8 mouse cellular contexts compared by ENCODE assay signal in the genomic region with DNA sequence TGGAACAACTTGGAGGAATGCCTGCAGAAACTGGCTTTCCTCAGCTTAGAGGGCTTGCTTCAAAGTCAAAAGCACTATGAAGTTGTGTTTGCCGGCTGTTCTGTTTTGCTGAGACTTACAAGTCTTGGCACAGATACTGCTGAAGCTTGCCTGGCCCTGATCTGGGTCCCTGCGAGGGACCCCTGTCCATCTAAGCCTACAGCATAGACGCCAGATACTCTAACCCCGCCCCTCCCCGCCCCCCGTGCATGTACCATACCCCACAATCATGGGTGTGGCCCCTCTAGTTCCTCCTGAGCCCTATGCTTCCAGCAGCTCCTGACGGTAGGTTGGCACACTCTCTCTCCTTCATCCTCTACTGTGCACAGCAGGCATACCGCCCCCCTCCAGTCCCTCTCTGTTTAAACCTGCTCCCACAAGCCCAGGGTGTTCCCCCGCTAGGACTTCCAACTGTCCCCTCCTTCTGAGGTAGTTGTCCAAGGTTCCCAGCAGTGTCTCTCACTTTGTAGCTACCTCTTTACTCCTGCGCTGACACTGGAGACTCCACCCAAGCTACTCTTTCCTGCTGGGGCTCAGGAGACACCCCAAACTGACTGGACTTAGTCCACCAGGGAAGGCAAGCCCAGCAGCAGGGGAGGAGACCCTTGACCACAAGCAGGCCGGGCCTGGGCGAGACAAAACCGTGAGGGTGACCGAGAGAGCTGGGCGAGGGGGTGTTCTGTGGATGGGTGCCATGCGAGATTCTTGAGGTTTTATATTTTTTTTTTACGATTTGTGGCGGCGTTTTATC. TPM values are rescaled to one million over a fixed set of nuclear protein-coding genes. Genes with fewer than 3 reads are reported as not detected.
DNase-seq lines count a peak whose midpoint lies in the region; ATAC-seq and TF ChIP-seq lines count a peak whose summit lies in the region.

No protein-coding gene starts in this region.

- no peak for DNase-seq in heart, postnatal 4 days
- DNase-seq in NIH3T3 (ENCODE audit: low read depth), result peak; percentile 35
- no peak for DNase-seq in right cerebral cortex, postnatal 36 days (ENCODE audit: low spot score in 2 of 2)
- DNase-seq in ovary, adult 18-20 months (ENCODE audit: low spot score), result no peak
- DNase-seq in kidney, adult 2 months, result no peak

- no peak for TF ChIP-seq POLR2A in kidney, adult 2 months (IDR thresholded peaks at IDR 0.05; ENCODE audit: low read depth, low read length)

- TF ChIP-seq CTCF in kidney, adult 2 months (conservative IDR thresholded peaks at IDR 0.05; ENCODE audit: insufficient read depth, insufficient read length, low read depth, low read length), result no peak

- H3K27me3 ChIP-seq in heart, embryonic 12.5 days (replicated peaks), result peaks cover 80% of the 10 kb centered on the region
- H3K27me3 ChIP-seq in hindbrain, embryonic 12.5 days, result peaks cover 5% of the 10 kb centered on the region; the same call in 1 of the 2 replicates
- peaks cover 29% of the 10 kb centered on the region for H3K27me3 ChIP-seq in midbrain, embryonic 12.5 days
- no peaks in the 10 kb centered on the region for H3K27me3 ChIP-seq in kidney, adult 2 months (replicated peaks; ENCODE audit: control insufficient read depth, insufficient read depth, low read length)

- ATAC-seq in heart, embryonic 12.5 days (ENCODE audit: insufficient number of reproducible peaks, low FRiP score), result no peak
- ATAC-seq in hindbrain, embryonic 12.5 days (ENCODE audit: low FRiP score), result no peak
- ATAC-seq in midbrain, embryonic 12.5 days (ENCODE audit: low FRiP score, low read depth), result 0 out of 2 replicates have a peak, but pooled peaks have one; percentile 5

- no peaks in the 10 kb centered on the region for H3K36me3 ChIP-seq in heart, embryonic 12.5 days
- no peaks in the 10 kb centered on the region for H3K36me3 ChIP-seq in hindbrain, embryonic 12.5 days
- H3K36me3 ChIP-seq in midbrain, embryonic 12.5 days, result 0 out of 2 replicates have a peak, but pooled peaks cover 11% of the 10 kb centered on the region
- no peaks in the 10 kb centered on the region for H3K36me3 ChIP-seq in kidney, adult 2 months (ENCODE audit: control insufficient read depth, insufficient read depth, low read length)

- H3K9ac ChIP-seq in heart, embryonic 12.5 days, result no peak overlapping the region
- peak overlapping the region; percentile 78 for H3K9ac ChIP-seq in hindbrain, embryonic 12.5 days
- H3K9ac ChIP-seq in midbrain, embryonic 12.5 days (replicated peaks), result peak overlapping the region; percentile 82; the same call in 1 of the 2 replicates

- peak overlapping the region; percentile 95 for H3K4me2 ChIP-seq in heart, embryonic 12.5 days
- H3K4me2 ChIP-seq in hindbrain, embryonic 12.5 days (replicated peaks), result peak overlapping the region; percentile 90
- peak overlapping the region; percentile 99 for H3K4me2 ChIP-seq in midbrain, embryonic 12.5 days (replicated peaks)

- peaks cover 10% of the 10 kb centered on the region for H3K4me1 ChIP-seq in heart, embryonic 12.5 days (replicated peaks)
- H3K4me1 ChIP-seq in hindbrain, embryonic 12.5 days, result peaks cover 45% of the 10 kb centered on the region
- peaks cover 31% of the 10 kb centered on the region for H3K4me1 ChIP-seq in midbrain, embryonic 12.5 days
- no peaks in the 10 kb centered on the region for H3K4me1 ChIP-seq in kidney, adult 2 months (ENCODE audit: control insufficient read depth, insufficient read depth, low read length)

- H3K4me3 ChIP-seq in heart, embryonic 12.5 days, result peak overlapping the region; percentile 69
- peak overlapping the region; percentile 52 for H3K4me3 ChIP-seq in hindbrain, embryonic 12.5 days
- peak overlapping the region; percentile 60 for H3K4me3 ChIP-seq in midbrain, embryonic 12.5 days
- no peak overlapping the region for H3K4me3 ChIP-seq in kidney, adult 2 months (ENCODE audit: insufficient read depth, low read depth, low read length)

- WGBS in heart, embryonic 12.5 days, result 14% methylated on average over 18 of the region's 19 CpGs
- WGBS in hindbrain, embryonic 12.5 days, result 13% methylated on average over 19 of the region's 19 CpGs
- 16% methylated on average over 19 of the region's 19 CpGs for WGBS in midbrain, embryonic 12.5 days
- WGBS in kidney, adult 2 months, result 24% methylated on average over 19 of the region's 19 CpGs

- no peak overlapping the region for H3K27ac ChIP-seq in heart, embryonic 12.5 days (ENCODE audit: poor library complexity, severe bottlenecking)
- peak overlapping the region; percentile 24; the same call in 1 of the 2 replicates for H3K27ac ChIP-seq in hindbrain, embryonic 12.5 days
- H3K27ac ChIP-seq in midbrain, embryonic 12.5 days (replicated peaks), result no peak overlapping the region
- H3K27ac ChIP-seq in kidney, adult 2 months (ENCODE audit: insufficient read depth, low read depth, low read length), result no peak overlapping the region

- H3K9me3 ChIP-seq in heart, embryonic 12.5 days (replicated peaks), result no peaks in the 10 kb centered on the region
- no peaks in the 10 kb centered on the region for H3K9me3 ChIP-seq in hindbrain, embryonic 12.5 days (replicated peaks)
- H3K9me3 ChIP-seq in midbrain, embryonic 12.5 days, result no peaks in the 10 kb centered on the region

RNA-seq across cellular contexts. Expression of gene Olfm1, which starts 12.1 kb away (rescaled TPM):
- 6.1 and 6.2 TPM in 2 replicates for polyA plus RNA-seq in heart, embryonic 12.5 days (2016; fragmentation: Nextera tagmentation; extraction: Ambion mirVana)
- 10 to 100 TPM; 10.1 to 12.5 TPM for total RNA-seq in heart, postnatal 4 days (2021)
- polyA plus RNA-seq in hindbrain, embryonic 12.5 days (2016; fragmentation: Nextera tagmentation; extraction: Ambion mirVana), result 189 and 191 TPM in 2 replicates
- polyA plus RNA-seq in midbrain, embryonic 12.5 days (2016; fragmentation: Nextera tagmentation; extraction: Ambion mirVana), result 105 and 125 TPM in 2 replicates
- 32.5 and 33.5 TPM in 2 replicates for polyA plus RNA-seq in kidney, adult 2 months (2012; rRNA removed)
